Mouse (Mus musculus) CH12.LX (cell line): Measurements from ENCODE around the gene Mpv17. TPM values are rescaled to one million over a fixed set of nuclear protein-coding genes. Genes with fewer than 3 reads are reported as not detected.

Experiments
- DNase-seq: peaks from one replicate; pipeline ENCODE4 v3.0.0-alpha.2; 2013; ENCODE audit errors: extremely low read depth
- H3K27ac ChIP-seq: 2 replicates; pipeline ENCODE4 v1.5.1; 2012; ENCODE audit warnings: low read depth, mild to moderate bottlenecking, control low read depth, moderate library complexity; ENCODE audit not compliant: insufficient read depth
- H3K27me3 ChIP-seq: replicated peaks from 2 replicates; pipeline ENCODE3; 2012; ENCODE audit warnings: inconsistent platforms
- H3K36me3 ChIP-seq, 2 experiments: replicated peaks in 1 of 2; 2 replicates each; pipeline versions ENCODE3 to v1.6.1; 2012; ENCODE audit warnings: inconsistent platforms in 1 of 2, low read length in 1 of 2, mild to moderate bottlenecking in 1 of 2, mixed read lengths in 1 of 2, moderate library complexity in 1 of 2; ENCODE audit not compliant: control insufficient read depth in 1 of 2, insufficient read depth in 1 of 2
- H3K4me1 ChIP-seq, 2 experiments: 2 replicates each; pipeline ENCODE4 v1.6.1; 2012; ENCODE audit warnings: inconsistent platforms in 1 of 2, moderate library complexity in 1 of 2; ENCODE audit not compliant: insufficient read depth in 2 of 2, control insufficient read depth in 1 of 2
- H3K4me2 ChIP-seq: 2 replicates; pipeline ENCODE4 v1.6.1; 2012; ENCODE audit warnings: low read depth, mild to moderate bottlenecking, control low read depth; ENCODE audit not compliant: poor library complexity, insufficient read depth, severe bottlenecking
- H3K4me3 ChIP-seq, 3 experiments: fragments of 150-350 bp in 1 of 3; sonication (generic) in 1 of 3; replicated peaks in 1 of 3; 2 replicates each; pipeline versions ENCODE3 to v1.5.1; 2011 to 2012; ENCODE audit warnings: low read depth in 2 of 3, low read length in 2 of 3, mild to moderate bottlenecking in 2 of 3, moderate library complexity in 2 of 3, control low read depth in 1 of 3, improper control_type of control experiment in 1 of 3, inconsistent platforms in 1 of 3, mixed read lengths in 1 of 3; ENCODE audit not compliant: poor library complexity in 1 of 3
- H3K79me2 ChIP-seq: replicated peaks from 2 replicates; pipeline ENCODE4 v1.6.1; 2012; ENCODE audit warnings: mild to moderate bottlenecking, moderate library complexity; ENCODE audit not compliant: control insufficient read depth, poor library complexity, insufficient read depth, severe bottlenecking; ENCODE audit errors: extremely low read depth
- H3K9ac ChIP-seq: 2 replicates; pipeline ENCODE4 v1.6.1; 2012; ENCODE audit warnings: low read depth, mild to moderate bottlenecking, control low read depth, moderate library complexity; ENCODE audit not compliant: insufficient read depth
- H3K9me3 ChIP-seq: replicated peaks from 2 replicates; pipeline ENCODE3; 2012; ENCODE audit warnings: low read length, inconsistent platforms, mixed read lengths
- BHLHE40 ChIP-seq: IDR thresholded peaks from 2 replicates; pipeline ENCODE4 v1.6.1; 2011; ENCODE audit warnings: mild to moderate bottlenecking, low read depth, low read length, improper control_type of control experiment
- CHD1 ChIP-seq: IDR thresholded peaks from 2 replicates; pipeline ENCODE4 v1.6.1; 2012; ENCODE audit warnings: low read depth, low read length, improper control_type of control experiment, inconsistent platforms
- CHD2 ChIP-seq: IDR thresholded peaks from 2 replicates; pipeline ENCODE4 v1.6.1; 2011; ENCODE audit warnings: low read length, improper control_type of control experiment
- CTCF ChIP-seq, 2 experiments: IDR thresholded peaks in 1 of 2; conservative IDR thresholded peaks in 1 of 2; 2 replicates each; pipeline ENCODE4 v1.5.1; 2011 to 2012; ENCODE audit warnings: low read depth in 2 of 2, low read length in 2 of 2, improper control_type of control experiment in 1 of 2, inconsistent platforms in 1 of 2, mild to moderate bottlenecking in 1 of 2, moderate library complexity in 1 of 2
- EP300 ChIP-seq: IDR thresholded peaks from 2 replicates; pipeline ENCODE4 v1.6.1; 2011; ENCODE audit warnings: low read length, improper control_type of control experiment
- ETS1 ChIP-seq: conservative IDR thresholded peaks from 2 replicates; pipeline ENCODE4 v1.6.1; 2012; ENCODE audit warnings: low read depth, mild to moderate bottlenecking, inconsistent platforms, low read length, improper control_type of control experiment, moderate library complexity
- GABPA ChIP-seq: IDR thresholded peaks from 2 replicates; pipeline ENCODE4 v1.6.1; 2012; ENCODE audit warnings: low read depth, low read length, improper control_type of control experiment, inconsistent platforms; ENCODE audit not compliant: insufficient replicate concordance
- HCFC1 ChIP-seq: IDR thresholded peaks from 2 replicates; pipeline ENCODE4 v1.6.1; 2012; ENCODE audit warnings: low read depth, mild to moderate bottlenecking, inconsistent platforms, low read length, improper control_type of control experiment
- JUN ChIP-seq: IDR thresholded peaks from 2 replicates; pipeline ENCODE4 v1.6.1; 2011; ENCODE audit warnings: low read depth, mild to moderate bottlenecking, low read length, improper control_type of control experiment, moderate library complexity; ENCODE audit not compliant: insufficient read depth
- KAT2A ChIP-seq: IDR thresholded peaks from 2 replicates; pipeline ENCODE4 v1.6.1; 2012; ENCODE audit warnings: low read length, improper control_type of control experiment, inconsistent platforms; ENCODE audit not compliant: insufficient replicate concordance
- MAFK ChIP-seq: IDR thresholded peaks from 2 replicates; pipeline ENCODE4 v1.6.1; 2011; ENCODE audit warnings: low read length, improper control_type of control experiment; ENCODE audit not compliant: insufficient replicate concordance
- MEF2A ChIP-seq: IDR thresholded peaks from 2 replicates; pipeline ENCODE4 v1.6.1; 2014; ENCODE audit warnings: low read depth, mild to moderate bottlenecking, inconsistent platforms, low read length, improper control_type of control experiment, borderline replicate concordance
- MYC ChIP-seq: IDR thresholded peaks from 2 replicates; pipeline ENCODE4 v1.6.1; 2011; ENCODE audit warnings: low read depth, mild to moderate bottlenecking, improper control_type of control experiment, low read length
- NELFE ChIP-seq: IDR thresholded peaks from 2 replicates; pipeline ENCODE4 v1.6.1; 2011; ENCODE audit warnings: low read depth, low read length, improper control_type of control experiment
- NRF1 ChIP-seq: IDR thresholded peaks from 2 replicates; pipeline ENCODE4 v1.6.1; 2014; ENCODE audit warnings: low read depth, mild to moderate bottlenecking, inconsistent platforms, low read length, improper control_type of control experiment, moderate library complexity
- USF1 ChIP-seq: IDR thresholded peaks from 2 replicates; pipeline ENCODE4 v1.6.1; 2014; ENCODE audit warnings: low read depth, mild to moderate bottlenecking, inconsistent platforms, low read length, improper control_type of control experiment
- USF2 ChIP-seq: conservative IDR thresholded peaks from 2 replicates; pipeline ENCODE4 v1.6.1; 2011; ENCODE audit warnings: low read depth, low read length, improper control_type of control experiment
- dilution Hi-C: fragments of 300-500 bp; cut with MboI; formaldehyde crosslinking; loops from 2 replicates; pipeline ENCODE4 v1.14.3; 2020; ENCODE audit warnings: low sequenced_read_pairs; ENCODE audit not compliant: extremely low pct_unique_long_range_greater_than_20kb, extremely low pct_ligation_motif_present
- in situ Hi-C: fragments of 300-500 bp; cut with MboI; formaldehyde crosslinking; loops from 3 replicates; pipeline ENCODE4 v1.14.3; 2019; ENCODE audit warnings: low sequenced_read_pairs, low pct_ligation_motif_present, low pct_unique_long_range_greater_than_20kb, mixed read lengths
- polyA plus RNA-seq: library from polyadenylated mRNA; unstranded; fragments of >175 nt; gene quantifications from 2 replicates; pipeline ENCODE4 v1.2.1, GENCODE M21; 2012; ENCODE audit warnings: low read depth; ENCODE audit not compliant: insufficient read length
- total RNA-seq, 2 experiments: library from RNA; depleted of rRNA; stranded (reverse); fragments of 300-350 nt in 1 of 2; fragments of >200 nt in 1 of 2; gene quantifications; 2 replicates each; pipeline ENCODE4 v1.2.3; 2012 to 2014

Mpv17 gene
- total and polyA plus RNA-seq, 3 experiments, result 24.0 to 37.6 (median 32.8) TPM

GRCm38 (mm10) chr5:31094799-31095691 lies 59.0 kb downstream of the Mpv17 start (continued):
- TF ChIP-seq MEF2A, result peak; percentile 70; the same call in 1 of the 2 replicates
- 0 out of 2 replicates have a peak, but pooled peaks have one; percentile 23 for TF ChIP-seq HCFC1
- peak; percentile 27; the same call in 1 of the 2 replicates for TF ChIP-seq MAFK
- no peak for TF ChIP-seq CHD1
- 0 out of 2 replicates have a peak, but pooled peaks have one; percentile 61 for TF ChIP-seq MYC
- no peak for TF ChIP-seq GABPA
- TF ChIP-seq CHD2, result no peak
- TF ChIP-seq KAT2A, result 0 out of 2 replicates have a peak, but pooled peaks have one; percentile 38
- TF ChIP-seq USF1, result no peak
- peak; percentile 49; the same call in 1 of the 2 replicates for TF ChIP-seq EP300
- no peak for TF ChIP-seq JUN
- 0 out of 2 replicates have a peak, but pooled peaks have one; percentile 34 for TF ChIP-seq NELFE
- peak; percentile 58; the same call in 1 of the 2 replicates for TF ChIP-seq ETS1
- TF ChIP-seq NRF1, result 0 out of 2 replicates have a peak, but pooled peaks have one; percentile 14
- TF ChIP-seq CTCF (conservative IDR thresholded peaks at IDR 0.05 in 1 of 2, IDR thresholded peaks at IDR 0.05 in 1 of 2; ENCODE audit: low read depth in 2 of 2, low read length in 2 of 2), result peak in 1 of 2 experiments; percentile 27; a peak in 2 of 4 replicates

GRCm38 (mm10) chr5:31094100-31094798 lies 59.8 kb downstream of the Mpv17 start:
- dilution Hi-C loops, result no loop called here

More at GRCm38 (mm10) chr5:31094100-31094798, 59.8 kb downstream of the Mpv17 start:
- peak overlapping the region; percentile 82 for H3K4me2 ChIP-seq
- H3K4me1 ChIP-seq, result peaks cover 7 to 22% of the 10 kb centered on the region in 2 experiments
- no peak overlapping the region for H3K9ac ChIP-seq
- no peak overlapping the region for H3K4me3 ChIP-seq
- peaks cover 86% of the 10 kb centered on the region for H3K27me3 ChIP-seq
- no peak overlapping the region for H3K27ac ChIP-seq
- in situ Hi-C loops, result no loop called here
- no peak for DNase-seq
- peaks cover 10% of the 10 kb centered on the region for H3K9me3 ChIP-seq
- no peaks in the 10 kb centered on the region for H3K79me2 ChIP-seq
- no peaks in the 10 kb centered on the region for H3K36me3 ChIP-seq
- TF ChIP-seq USF2 (0 out of 2 replicates have a peak, but pooled peaks have one; percentile 8), BHLHE40 (no peak)
